Mouse (Mus musculus) cerebellum, adult (tissue): ENCODE results near the gene Hspa1a.
A peak's percentile ranks its signal among the peaks of the same experiment; 100 is the strongest.
"Not testable (repeated sequence)": the region's sequence is repeated elsewhere in the genome, so short reads cannot be mapped to it uniquely, and the experiment has no call there.

Experiments
- ATAC-seq: cut with Nextera tagmentation; 2 replicates; pipeline ENCODE4 v1.9.2; 2017; ENCODE audit warnings: mild to moderate bottlenecking, moderate library complexity, mixed read lengths; ENCODE audit not compliant: insufficient number of reproducible peaks, low FRiP score, low TSS enrichment

The Hspa1a gene

DNA sequence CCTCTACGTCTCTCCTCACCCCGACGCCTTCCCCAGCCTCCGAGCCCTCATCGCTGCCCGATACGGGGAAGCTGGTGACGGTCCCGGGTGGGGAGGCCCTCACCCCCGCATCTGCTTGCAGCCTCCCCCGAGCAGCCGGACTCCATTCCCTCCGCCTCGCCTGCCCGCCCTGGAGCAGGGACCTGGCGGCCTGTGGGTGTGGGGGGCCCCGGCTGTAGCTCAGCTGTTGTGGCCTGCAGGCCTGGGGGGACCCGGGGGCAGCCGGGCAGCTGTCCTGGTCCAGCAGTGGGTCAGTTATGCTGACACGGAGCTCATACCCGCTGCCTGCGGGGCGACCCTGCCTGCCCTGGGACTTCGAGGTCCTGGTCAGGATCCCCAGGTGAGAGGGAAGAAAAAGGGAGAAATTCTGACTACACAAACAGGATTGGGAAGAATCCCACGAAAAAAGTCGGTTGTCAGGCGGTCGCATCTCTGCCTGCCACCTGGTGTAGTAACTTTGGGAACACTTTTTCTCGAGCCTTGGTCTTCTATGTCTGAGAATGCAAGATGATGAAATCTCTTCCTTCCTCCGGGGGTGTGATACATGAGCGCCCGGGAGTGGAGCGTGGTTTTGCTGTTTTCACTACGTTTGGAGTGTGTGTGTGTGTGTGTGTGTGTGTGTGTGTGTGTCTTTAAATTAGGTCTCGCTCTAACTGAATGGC lies 29.6 kb upstream of the Hspa1a start:
- peak; percentile 37; the same call in 1 of the 2 replicates for ATAC-seq

DNA sequence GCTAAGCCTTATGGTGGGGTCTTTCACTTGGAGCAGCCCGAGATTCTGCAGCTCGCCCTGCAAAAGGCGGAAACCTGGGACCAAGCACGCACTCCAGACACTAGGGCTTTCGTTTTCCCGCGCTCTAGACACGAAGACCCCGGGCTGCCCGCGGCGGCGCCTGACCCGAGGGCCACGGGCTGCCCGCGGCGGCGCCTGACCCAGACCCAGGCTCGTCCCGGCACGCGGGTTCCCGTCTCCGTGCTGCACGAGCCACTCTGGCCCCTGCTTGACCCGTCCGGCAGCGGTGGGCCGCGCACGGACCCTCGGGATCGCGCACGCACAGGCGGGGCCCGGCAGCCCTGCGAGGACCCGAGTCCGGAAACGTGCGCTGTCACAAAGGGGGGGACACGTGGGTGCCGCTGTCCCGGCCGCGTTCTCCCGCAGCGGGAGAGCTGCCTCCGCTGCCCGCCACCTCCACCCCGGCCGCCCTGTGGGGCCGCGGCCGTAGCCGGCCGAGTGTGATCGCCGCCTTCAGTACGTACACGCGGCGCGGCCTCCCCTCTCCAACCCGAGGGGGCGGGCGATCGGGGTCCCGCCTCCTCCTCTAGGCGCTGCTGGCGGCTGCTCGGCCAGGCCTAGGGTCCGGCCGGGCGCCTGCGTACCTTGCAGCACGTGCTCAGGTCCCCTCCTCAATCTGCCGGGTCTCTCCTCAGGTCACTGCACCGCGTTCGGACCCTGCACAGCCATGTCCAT lies 28.9 kb upstream of the Hspa1a start, which contains the start of gene Vars:
Vars (plus strand) TSS at position 271 of the 735 bp plus-strand sequence.
- ATAC-seq = peak; percentile 82; the same call in 1 of the 2 replicates

DNA sequence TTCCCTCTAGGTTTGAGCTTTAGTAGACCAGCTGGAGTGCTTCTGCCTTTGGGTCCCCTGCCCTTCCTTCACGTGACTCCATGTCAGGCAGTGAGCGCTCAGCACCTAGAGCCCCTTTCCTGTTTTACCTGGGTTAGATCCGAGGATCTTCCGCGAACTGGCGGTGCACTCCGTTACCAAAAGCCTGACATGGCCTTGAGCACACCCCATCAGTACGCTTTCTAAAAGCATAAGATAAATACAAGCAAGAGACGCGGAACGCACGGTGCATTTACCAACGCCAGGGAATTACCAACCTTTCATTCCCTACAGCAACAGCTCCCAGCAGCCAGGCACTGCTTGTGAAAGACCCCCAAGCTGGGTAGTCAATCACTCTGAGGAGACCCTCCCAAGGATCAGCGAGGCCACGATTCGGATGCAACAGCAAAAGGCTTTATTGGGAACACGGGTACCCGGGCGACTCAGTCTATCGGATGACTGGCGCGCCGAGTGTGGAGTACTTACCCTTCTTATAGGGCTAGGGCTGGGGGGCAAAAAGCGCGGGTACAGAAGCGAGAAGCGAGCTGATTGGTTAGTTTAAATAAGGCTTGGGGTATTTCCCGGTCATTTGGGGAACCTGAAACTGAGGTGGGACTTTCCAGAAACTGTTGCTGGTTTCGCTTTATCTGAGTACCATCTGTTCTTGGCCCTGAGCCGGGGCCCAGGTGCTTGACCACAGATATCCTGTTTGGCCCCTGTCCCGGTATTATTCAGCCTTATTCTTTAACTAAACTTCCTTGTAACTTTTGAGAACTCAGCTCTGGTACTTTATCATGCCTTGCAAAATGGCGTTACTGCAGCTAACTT lies 28.1 kb upstream of the Hspa1a start:
- not testable (repeated sequence) for ATAC-seq

DNA sequence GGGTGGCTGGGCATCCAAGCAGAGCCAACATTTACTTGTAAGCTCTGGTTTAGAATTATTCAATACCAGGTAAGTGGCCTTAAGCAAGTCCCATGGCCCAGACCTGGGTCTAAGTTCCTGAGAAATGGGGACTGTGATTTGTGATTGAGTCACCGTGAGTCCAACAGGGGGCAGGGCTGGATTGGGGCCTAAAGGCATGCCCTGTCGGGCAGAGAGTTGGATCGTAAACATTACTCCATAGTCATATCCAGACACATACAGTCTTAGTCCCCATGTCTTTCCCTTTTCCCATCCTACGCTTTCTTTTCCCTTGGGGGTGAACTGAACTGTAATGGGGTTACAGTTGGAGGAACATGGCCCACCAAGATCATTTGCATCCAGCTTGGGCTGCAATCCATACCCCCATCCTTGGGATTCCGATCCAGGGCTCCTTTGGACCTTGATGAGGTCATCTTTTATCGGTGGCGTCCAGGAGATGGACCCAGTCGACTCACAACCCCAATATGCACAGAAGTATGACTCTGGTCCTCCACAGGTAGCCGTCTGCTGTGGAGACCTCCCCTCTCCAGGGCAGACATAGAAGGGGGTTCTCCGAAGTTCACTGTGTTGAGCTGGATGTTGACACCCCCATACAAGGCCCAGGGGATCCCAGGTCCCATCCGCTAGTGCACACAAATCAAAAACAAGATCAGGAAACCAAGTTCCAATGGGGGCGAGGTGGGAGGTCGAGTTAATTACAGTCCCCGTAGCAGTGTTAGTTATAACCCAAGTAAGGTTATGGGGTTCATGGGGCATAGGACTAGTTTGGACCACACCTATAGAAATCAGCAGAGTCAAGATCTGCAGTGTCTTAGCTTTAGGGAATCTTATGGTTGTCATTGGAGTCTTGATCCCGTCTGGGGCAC lies 26.8 kb upstream of the Hspa1a start:
- ATAC-seq = no peak

DNA sequence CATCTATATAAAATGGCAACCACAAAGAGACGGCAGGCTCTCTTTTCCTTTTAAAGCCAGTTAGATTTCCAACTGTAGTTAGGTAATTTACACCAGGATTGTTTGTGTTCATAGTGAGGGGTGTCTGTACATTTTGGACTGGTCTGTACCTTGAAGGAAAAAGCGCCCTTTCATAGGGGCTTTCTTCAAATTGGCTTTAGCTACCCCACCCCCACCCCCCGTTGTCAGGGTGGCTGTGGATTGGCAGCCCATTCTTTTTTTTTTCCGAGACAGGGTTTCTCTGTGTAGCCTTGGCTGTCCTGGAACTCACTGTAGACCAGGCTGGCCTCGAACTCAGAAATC lies 25.2 kb upstream of the Hspa1a start:
- ATAC-seq = no peak

DNA sequence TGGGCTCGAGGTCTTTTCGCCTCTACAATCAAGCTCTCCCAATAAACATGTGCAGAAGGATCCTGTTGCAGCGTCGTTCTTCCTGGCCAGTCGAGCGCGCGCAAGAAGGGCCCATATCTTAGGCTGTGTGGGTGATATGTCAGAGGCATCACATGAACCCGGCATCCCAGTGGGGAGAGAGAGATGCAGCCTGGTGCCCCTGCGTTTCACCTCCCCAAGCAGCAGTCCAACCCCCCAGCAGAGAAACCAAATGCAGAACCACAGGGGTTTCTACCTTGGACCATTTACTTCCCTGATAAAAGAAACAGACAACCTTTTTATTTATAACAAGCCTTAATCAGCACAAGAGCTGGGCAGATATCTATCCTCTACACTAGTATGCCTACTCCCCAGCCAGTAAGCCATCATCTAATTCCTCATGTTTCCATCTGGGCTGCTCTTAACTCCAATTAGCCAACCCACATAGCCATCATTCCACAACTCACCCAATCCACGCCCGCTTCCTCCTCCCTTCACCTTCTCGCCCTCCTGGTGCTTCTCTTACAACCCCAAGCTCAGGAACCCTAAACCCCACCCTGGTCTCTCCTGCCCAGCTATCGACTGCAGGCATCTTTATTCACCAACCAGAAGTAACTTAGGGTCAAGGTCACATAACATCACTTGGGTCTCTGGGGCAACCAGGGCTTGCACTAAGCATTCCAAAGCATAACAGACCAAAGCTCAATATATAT lies 24.6 kb upstream of the Hspa1a start:
- no peak for ATAC-seq

DNA sequence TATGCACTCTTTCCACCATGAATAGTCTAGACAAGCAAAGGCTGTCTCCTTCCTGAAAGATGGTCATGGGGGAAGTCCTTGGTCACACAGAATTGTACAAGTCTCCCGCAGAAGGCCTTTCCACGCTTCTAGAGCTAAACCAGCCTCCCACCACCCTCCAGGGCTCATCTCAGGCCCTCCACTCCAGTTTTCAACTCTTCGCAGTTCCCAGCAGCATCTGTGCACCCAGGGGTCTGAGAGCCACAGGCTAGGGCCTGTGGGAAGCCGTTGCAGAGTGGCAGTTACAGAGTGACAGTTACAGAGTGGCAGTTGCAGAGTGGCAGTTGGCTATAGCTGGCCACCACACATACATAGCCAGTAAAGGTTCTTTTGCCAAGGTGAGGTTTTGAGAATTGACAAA lies 24.0 kb upstream of the Hspa1a start:
- ATAC-seq = not testable (repeated sequence)

DNA sequence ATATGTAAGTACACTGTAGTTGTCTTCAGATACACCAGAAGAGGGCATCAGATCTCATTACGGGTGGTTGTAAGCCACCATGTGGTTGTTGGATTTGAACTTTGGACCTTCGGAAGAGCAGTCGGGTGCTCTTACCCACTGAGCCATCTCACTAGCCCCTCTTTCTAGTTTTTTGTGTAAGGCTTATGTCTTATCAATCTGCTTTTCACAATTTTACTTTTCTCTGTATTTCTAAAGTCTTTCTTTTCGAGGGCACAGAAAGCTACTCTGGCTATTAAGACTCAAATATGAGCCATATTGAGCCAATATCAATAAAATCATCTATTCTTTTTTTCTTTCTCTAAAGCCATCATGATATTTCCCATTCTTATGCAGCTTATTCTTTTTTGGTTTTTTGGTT lies 23.2 kb upstream of the Hspa1a start:
- not testable (repeated sequence) for ATAC-seq

DNA sequence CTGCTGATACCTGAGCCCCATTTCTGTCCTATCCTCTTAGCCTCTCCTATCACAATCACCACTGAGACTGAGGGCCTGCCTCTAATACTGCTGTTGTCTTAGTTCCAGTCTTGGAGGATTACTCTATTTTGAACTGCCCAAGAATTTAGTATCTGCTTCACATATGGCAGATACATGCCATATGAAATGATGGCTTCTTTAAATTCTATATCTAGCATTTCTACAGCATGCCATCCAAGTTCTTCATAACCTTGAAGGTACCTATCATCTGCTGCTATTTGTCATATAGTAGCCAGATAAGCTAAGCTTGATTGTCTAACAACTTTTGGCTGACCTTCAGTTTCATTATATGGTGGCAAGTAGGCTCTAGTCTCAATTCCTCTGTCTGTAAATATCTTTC lies 22.8 kb upstream of the Hspa1a start:
- no peak for ATAC-seq

DNA sequence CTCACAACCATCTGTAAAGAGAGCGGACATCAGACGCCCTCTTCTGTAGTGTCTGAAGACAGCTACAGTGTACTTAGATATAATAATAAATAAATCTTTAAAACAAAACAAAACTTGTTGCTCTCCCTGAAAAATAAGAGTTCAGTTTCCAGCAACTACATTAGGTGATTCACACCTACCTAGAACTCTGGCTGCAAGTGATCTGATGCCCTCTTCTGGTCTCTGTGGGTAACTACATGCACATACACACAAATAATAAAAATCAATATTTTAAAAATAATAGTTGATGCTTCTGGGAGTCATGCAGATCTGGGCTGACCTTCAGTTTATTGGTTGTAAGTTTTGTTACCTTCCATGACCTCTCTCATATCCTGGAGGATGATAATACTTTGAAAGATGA lies 12.3 kb upstream of the Hspa1a start:
- ATAC-seq = no peak

DNA sequence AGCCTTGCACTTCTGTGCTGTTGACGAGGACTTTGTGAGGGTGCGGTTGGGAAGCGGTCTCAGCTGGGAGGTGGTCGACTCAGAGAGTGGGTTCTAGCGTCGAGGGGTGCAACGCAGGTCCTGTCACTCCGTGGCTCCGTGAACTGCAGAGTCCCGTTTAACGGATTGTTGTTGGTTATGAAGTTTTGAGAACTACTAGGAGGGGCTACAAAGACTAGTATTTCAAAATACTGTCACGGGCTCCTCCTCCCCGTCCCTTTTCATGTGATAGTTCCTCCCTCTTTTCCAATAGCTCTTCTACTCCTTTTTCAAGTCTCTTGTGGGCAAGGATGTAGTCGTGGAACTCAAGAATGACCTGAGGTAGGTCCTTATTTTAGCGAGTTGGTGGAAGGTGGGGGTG lies 10.4 kb upstream of the Hspa1a start:
- no peak for ATAC-seq

DNA sequence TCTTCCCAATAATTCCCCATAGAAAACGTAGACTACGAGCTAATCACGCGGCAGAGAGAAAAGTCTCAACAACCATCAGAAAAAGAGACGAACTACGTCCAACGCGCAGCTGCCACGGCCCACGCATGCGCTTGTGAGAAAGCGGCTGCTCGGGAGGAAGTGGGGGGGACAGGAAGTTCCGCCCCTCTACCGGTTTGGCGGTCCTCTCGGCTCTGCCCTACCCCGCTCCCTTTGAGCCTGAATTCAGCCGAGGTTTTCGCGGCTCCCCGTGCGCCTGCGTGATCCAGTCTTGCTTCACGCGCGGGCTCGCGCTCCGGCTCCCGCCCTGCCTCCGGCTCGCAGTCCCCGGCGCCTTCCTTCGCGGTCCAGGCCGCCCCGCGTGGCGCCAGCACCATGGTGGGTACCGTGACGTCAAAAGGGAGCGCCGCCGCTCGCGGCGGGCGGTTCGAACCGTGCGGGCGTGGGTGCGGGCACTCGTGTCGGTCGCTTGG lies 9.8 kb upstream of the Hspa1a start, which contains the start of gene Lsm2:
Lsm2 (plus strand) TSS at position 173 of the 491 bp plus-strand sequence.
- peak; percentile 86; the same call in 1 of the 2 replicates for ATAC-seq

DNA sequence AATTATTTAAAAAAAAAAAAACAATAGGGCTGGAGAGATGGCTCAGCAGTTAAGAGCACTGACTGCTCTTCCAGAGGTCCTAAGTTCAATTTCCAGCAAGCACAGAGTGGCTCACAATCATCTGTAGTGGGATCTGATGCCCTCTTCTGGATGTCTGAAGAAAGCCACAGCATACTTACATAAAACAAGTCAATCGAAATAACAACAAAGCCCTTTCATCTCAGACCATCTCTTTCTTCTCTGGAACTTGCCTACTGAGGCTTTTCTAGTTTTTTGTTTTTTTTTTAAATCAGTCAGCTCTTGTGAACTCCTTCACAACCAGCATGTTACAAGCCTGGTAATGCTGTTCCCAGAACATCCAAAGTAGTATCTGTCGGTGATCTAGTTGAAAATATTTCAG lies 8.7 kb upstream of the Hspa1a start:
- ATAC-seq = no peak

DNA sequence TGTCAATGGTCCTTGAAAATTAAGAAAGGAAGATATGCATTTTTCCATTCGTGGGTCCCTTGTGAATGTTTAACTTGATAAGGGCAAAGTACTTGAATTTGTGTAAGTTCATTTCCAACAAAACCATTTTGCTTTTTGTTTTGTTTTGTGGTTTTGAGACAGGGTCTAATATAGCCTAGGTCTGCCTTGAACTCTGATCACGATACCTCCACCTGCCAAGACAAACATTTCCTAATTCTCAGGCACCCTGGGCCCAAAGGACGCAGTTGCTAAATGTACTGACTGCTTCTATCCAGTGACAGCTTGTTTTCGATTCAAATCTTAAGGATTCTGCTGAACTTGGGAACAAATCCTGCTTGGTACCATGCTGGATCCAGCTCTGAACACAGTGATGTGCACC lies 7.7 kb upstream of the Hspa1a start:
- ATAC-seq = no peak

DNA sequence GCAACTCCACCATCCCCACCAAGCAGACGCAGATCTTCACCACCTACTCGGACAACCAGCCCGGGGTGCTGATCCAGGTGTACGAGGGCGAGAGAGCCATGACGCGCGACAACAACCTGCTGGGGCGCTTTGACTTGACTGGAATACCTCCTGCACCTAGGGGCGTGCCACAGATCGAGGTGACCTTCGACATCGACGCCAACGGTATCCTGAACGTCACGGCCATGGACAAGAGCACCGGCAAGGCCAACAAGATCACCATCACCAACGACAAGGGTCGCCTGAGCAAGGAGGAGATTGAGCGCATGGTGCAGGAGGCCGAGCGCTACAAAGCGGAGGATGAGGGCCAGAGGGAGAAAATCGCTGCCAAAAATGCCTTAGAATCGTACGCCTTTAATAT lies 6.3 kb upstream of the Hspa1a start:
- no peak for ATAC-seq

DNA sequence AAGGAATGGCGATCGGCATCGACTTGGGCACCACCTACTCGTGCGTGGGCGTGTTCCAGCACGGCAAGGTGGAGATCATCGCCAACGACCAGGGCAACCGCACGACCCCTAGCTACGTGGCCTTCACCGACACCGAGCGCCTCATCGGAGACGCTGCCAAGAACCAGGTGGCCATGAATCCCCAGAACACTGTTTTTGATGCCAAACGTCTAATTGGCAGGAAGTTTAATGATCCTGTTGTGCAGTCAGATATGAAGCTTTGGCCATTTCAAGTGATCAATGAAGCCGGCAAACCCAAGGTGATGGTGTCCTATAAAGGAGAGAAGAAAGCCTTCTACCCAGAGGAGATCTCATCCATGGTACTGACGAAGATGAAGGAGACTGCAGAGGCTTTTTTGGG lies 5.0 kb upstream of the Hspa1a start:
- no peak for ATAC-seq

DNA sequence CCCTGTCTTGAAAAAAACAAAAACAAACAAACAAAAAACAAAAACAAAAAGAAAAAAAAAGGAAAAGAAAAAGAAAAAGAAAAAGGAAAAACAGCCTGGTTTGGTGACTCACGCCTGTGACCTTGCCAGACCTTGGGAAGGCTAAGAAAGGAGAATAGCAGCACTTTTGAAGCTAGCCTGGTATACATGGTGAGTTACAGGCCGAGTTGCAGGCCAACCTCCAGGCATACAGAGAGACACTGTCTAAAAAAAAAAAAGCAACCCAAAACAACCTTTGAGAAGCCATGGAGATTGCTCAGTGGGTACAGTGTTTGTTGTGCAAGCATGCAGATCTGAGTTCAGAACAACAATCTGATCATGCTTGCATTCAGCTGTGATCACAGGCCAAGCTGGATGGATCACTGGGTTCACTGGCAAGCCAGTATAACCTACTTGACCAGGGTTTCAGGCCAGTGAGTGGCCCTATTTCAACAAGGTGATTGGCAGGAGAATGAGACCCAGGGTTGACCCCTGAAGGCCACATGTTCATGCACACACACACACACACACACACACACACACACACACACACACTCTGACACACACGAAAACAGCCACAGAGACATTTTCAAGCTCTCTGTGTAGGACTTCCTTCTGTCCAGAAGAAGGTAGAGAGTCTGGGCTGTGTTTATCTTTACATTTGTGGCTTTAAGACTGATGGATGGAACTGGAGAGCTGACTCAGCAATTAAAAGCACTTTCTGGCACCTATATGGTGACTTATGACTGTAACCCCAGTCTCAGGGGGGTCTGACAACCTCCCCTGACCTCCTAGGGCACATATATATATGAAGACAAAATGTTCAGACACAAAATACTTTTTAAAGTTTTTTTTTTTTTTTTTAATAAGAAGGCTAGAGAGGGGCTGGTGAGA lies 3.9 kb upstream of the Hspa1a start:
- ATAC-seq = no peak

DNA sequence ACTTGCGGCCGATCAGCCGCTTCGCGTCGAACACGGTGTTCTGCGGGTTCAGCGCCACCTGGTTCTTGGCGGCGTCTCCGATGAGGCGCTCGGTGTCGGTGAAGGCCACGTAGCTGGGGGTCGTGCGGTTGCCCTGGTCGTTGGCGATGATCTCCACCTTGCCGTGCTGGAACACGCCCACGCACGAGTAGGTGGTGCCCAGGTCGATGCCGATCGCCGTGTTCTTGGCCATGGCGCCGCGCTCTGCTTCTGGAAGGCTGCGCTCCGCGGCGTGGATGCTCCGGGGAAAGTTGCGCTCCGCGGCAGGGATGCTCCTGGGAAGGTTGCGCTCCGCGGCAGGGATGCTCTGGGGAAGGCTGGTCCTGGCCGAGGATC lies 275 bp downstream of the Hspa1a start:
- ATAC-seq = not testable (repeated sequence)
